Mouse (Mus musculus) midbrain, embryonic 14.5 days (tissue): ENCODE results near the gene 4930404H24Rik. TPM values are rescaled to one million over a fixed set of nuclear protein-coding genes. Genes with fewer than 3 reads are reported as not detected.

Experiments used
- ATAC-seq: fragments of 200-750 bp; cut with Nextera tagmentation; 2 replicates; pipeline ENCODE4 v1.8.0; 2017; ENCODE audit warnings: moderate number of reproducible peaks, moderate library complexity; ENCODE audit not compliant: low FRiP score, low TSS enrichment
- DNase-seq: peaks from one replicate; pipeline ENCODE4 v3.0.0-alpha.2; 2015
- H3K27ac ChIP-seq: fragments of 300-500 bp; sonication (generic); replicated peaks from 2 replicates; pipeline ENCODE4 v1.5.1; 2014; ENCODE audit warnings: mild to moderate bottlenecking, low read depth, low read length, moderate library complexity
- H3K27me3 ChIP-seq: fragments of 300-500 bp; sonication (generic); 2 replicates; pipeline ENCODE4 v1.6.1; 2014; ENCODE audit warnings: low read length, control low read depth, mixed read lengths; ENCODE audit not compliant: control insufficient read depth, insufficient read depth
- H3K36me3 ChIP-seq: fragments of 300-500 bp; sonication (generic); 2 replicates; pipeline ENCODE4 v1.6.1; 2014; ENCODE audit warnings: low read length, control low read depth; ENCODE audit not compliant: control insufficient read depth, insufficient read depth
- H3K4me1 ChIP-seq: fragments of 300-500 bp; sonication (generic); 2 replicates; pipeline ENCODE4 v1.6.1; 2014; ENCODE audit warnings: mild to moderate bottlenecking, antibody characterized with exemption, low read length, control low read depth; ENCODE audit not compliant: control insufficient read depth, insufficient read depth
- H3K4me2 ChIP-seq: fragments of 300-500 bp; sonication (generic); 2 replicates; pipeline ENCODE4 v1.6.1; 2014; ENCODE audit warnings: mild to moderate bottlenecking, low read length, moderate library complexity
- H3K4me3 ChIP-seq: fragments of 300-500 bp; sonication (generic); replicated peaks from 2 replicates; pipeline ENCODE4 v1.5.1; 2014; ENCODE audit warnings: low read depth, low read length
- H3K9ac ChIP-seq: fragments of 300-500 bp; sonication (generic); replicated peaks from 2 replicates; pipeline ENCODE4 v1.6.1; 2014; ENCODE audit warnings: mild to moderate bottlenecking, low read length, moderate library complexity
- H3K9me3 ChIP-seq: fragments of 300-500 bp; sonication (generic); 2 replicates; pipeline ENCODE4 v1.6.1; 2016; ENCODE audit warnings: low read length, control low read depth, mixed read lengths; ENCODE audit not compliant: control insufficient read depth
- WGBS: fragments of 180-500 bp; shearing (Covaris S2); extraction: QIAGEN DNeasy Blood & Tissue Kit; methylation state at CpG from one replicate; pipeline ENCODE4 v1.1.7; 2014; 5-methylcytosine and 5-hydroxymethylcytosine counted together
- polyA plus RNA-seq: library from polyadenylated mRNA; unstranded; fragments of >200 nt; fragmentation: Nextera tagmentation; extraction: Ambion mirVana; gene quantifications from 2 replicates; pipeline ENCODE4 v1.2.1, GENCODE M21; 2014

Gene 4930404H24Rik
- polyA plus RNA-seq, 1 experiment from 2014 or later: not detected

DNA sequence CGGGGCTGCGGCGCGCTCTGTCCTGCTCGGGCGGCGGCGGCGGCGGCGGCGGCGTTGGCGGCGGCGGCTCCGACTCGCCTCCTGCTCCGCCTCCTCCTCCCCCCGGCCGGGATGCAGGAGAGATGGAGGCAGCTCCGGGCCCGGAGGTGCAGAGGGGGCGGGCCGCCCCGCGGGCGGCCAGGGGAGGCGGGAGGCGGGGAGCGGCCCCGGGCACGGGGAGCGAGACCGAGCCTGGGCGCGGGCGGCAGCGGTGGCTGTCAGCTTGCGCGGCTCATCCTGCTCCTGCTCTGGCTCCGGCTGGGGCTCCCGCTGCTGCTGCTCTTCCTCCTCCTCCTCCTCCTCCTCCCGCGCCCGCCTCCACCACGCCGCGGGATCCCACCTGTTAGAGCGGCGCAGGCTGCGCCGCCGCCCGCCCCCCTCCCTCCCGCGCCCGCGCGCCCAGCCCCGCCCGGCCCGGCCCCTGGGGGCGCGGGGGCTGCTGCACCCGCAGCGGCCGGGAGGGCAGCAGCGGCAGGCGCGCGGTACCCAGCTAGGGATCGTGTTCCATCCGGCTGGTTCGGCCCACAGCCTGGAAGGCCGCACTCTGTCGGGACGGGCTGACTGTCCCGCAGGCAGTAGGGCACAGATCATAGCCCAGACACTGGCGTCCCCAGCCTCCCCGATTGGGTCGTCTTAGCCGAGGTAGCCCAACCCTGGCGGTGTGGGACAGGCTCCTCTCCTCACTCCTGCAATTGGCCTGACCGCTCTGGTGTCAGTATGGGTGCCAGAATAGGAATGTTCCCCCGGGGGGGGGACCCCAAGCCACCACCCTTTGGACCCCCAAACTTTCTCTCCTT is 37.6 kb downstream of the 4930404H24Rik start, which contains the start of gene Nol4l:
Nol4l (minus strand) TSS at position 41 of the 836 bp plus-strand sequence.
- Histone ChIP-seq H3K27me3 (no peaks in the 10 kb centered on the region), H3K9me3 (no peaks in the 10 kb centered on the region), H3K27ac (peak within 1 kb of the TSS; percentile 95), H3K4me3 (peak within 1 kb of the TSS; percentile 79), H3K36me3 (no peaks in the 10 kb centered on the region), H3K4me2 (peak within 1 kb of the TSS; percentile 88), H3K9ac (peak within 1 kb of the TSS; percentile 90), H3K4me1 (peaks cover 33% of the 10 kb centered on the region)
- DNase-seq: peak; percentile 75
- ATAC-seq: peak; percentile 15
- WGBS: 1% methylated on average over 46 of the region's 86 CpGs

DNA sequence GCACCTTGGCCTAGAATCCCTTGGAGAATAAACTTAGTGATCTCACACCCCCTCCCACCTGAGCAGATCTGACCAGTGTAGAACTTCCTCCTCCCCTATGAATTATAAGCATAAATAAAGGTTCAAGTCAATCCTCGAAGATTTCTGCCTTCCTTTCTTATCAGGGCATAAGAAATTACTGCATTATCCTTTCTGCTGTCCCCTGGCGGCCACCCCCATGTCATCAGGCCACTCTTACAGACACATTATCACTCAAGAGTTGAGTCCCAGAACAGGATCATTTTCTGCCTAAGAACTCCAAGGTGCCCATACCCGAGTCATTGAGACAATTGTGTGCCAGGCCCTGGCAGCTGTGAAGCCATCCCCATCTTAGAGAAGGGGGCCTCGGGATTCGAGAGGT is 38.4 kb downstream of the 4930404H24Rik start:
- H3K4me3 ChIP-seq: peak overlapping the region; percentile 79; the same call in 1 of the 2 replicates
- no peaks in the 10 kb centered on the region for H3K27me3 ChIP-seq
- peaks cover 26% of the 10 kb centered on the region for H3K4me1 ChIP-seq
- no peak overlapping the region for H3K27ac ChIP-seq
- ATAC-seq (no peak), DNase-seq (peak; percentile 27)
- H3K4me2 ChIP-seq: no peak overlapping the region; the same call in 1 of the 2 replicates
- H3K9ac ChIP-seq: no peak overlapping the region
- no peaks in the 10 kb centered on the region for H3K36me3 ChIP-seq
- 54% methylated on average over 5 of the region's 5 CpGs for WGBS
- H3K9me3 ChIP-seq: no peaks in the 10 kb centered on the region

DNA sequence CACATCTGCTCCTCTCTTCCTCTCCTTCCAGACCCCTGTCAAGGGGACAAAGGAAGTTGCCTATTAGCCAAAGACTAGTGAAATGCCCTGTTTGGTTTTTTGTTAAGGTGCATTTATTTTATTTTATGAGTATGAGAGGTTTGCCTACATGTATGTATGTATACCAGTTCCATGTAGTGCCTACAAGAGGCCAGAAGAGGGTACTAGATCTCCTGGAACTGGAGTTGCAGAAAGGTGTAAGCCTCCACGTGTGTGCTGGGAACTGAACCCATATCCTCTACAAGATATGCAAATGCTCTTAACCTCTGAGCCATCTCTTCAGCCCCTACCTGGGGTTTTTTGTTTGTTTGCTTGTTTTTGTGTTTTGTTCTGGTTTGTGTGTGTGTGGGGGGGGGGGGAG is 41.4 kb downstream of the 4930404H24Rik start:
- DNase-seq: no peak
- H3K9ac ChIP-seq: no peak overlapping the region
- WGBS: 76% methylated on average over 1 of the region's 1 CpGs
- no peaks in the 10 kb centered on the region for H3K36me3 ChIP-seq
- H3K4me2 ChIP-seq: no peak overlapping the region
- H3K27me3 ChIP-seq: no peaks in the 10 kb centered on the region
- H3K9me3 ChIP-seq: no peaks in the 10 kb centered on the region
- H3K4me3 ChIP-seq: no peak overlapping the region
- no peaks in the 10 kb centered on the region for H3K4me1 ChIP-seq
- no peak overlapping the region for H3K27ac ChIP-seq
- no peak for ATAC-seq

DNA sequence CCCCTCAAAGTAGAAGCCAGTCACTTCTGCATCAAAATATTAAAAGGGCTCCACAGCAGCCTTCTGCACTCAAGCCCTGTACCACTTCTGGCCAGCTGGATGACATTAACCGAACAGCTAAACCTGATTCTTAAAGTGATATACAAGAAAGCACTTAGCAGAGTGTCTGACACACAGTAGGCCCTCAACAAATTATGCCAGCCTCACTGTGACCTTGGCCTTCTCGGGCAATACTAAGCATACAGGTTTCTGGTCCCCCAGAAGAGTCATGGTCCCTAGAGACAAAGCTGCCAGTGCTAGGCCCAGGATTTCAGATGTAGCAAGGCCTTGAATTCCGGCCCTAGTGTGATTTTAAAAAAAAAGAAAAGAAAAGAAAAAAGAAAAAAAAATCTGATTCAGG is 46.3 kb downstream of the 4930404H24Rik start:
- Histone ChIP-seq H3K4me3 (no peak overlapping the region), H3K9ac (no peak overlapping the region), H3K27ac (no peak overlapping the region), H3K4me2 (no peak overlapping the region), H3K27me3 (no peaks in the 10 kb centered on the region), H3K9me3 (no peaks in the 10 kb centered on the region), H3K4me1 (no peaks in the 10 kb centered on the region), H3K36me3 (no peaks in the 10 kb centered on the region)
- 83% methylated on average over 3 of the region's 3 CpGs for WGBS
- ATAC-seq: no peak
- DNase-seq: no peak

DNA sequence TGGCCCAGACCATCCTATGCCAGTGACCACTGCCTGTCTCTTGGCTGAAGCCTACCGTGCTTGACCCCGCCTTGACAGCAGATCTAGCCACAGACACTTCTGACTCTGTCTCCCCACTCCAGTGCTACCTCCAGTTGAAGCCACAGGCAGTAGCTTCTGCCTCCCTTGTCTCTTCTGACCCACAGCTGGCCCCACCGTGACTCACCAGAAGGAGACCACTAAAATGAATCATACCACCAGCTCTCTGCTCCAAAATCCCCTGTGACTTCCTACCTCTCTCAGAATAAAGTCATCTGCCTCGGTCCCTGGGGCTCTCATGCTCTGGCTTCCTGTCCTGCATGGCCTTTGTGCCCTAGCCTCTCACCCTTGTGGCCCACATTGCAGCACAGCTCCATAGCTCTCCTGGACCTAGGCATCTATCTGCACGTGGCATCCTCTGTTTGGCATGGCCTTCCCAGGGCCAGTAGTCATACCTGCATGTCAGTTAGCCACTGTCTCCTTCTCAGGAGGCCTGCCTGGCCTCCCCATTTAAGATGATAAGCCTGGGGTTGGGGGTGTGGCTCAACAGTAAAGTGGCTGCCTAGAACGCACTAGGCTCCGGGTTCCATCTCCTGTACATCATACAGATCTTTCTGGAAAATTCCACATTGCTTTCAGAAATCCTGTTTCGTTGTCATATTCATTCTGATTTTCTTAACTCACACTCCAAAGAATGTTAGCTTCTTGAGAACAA is 50.5 kb downstream of the 4930404H24Rik start:
- no peak overlapping the region for H3K4me2 ChIP-seq
- no peak overlapping the region for H3K9ac ChIP-seq
- no peaks in the 10 kb centered on the region for H3K27me3 ChIP-seq
- DNase-seq (no peak), ATAC-seq (no peak)
- no peaks in the 10 kb centered on the region for H3K9me3 ChIP-seq
- no peak overlapping the region for H3K27ac ChIP-seq
- H3K36me3 ChIP-seq: no peaks in the 10 kb centered on the region
- H3K4me1 ChIP-seq: peaks cover 5% of the 10 kb centered on the region
- H3K4me3 ChIP-seq: no peak overlapping the region
- WGBS: 87% methylated on average over 8 of the region's 8 CpGs

Other genes with a start within 250 kb of the 4930404H24Rik start
- 17.0 and 18.6 TPM in 2 replicates for gene Kif3b, start 201.4 kb upstream of the 4930404H24Rik start, polyA plus RNA-seq
- 13.4 and 17.1 TPM in 2 replicates for gene Asxl1, start 147.0 kb upstream of the 4930404H24Rik start, polyA plus RNA-seq
- gene Nol4l, start 37.2 kb downstream of the 4930404H24Rik start, polyA plus RNA-seq: 44.8 and 51.7 TPM in 2 replicates
- gene Commd7, start 140.0 kb downstream of the 4930404H24Rik start, polyA plus RNA-seq: 76.0 and 92.8 TPM in 2 replicates
- gene Dnmt3b, start 156.7 kb downstream of the 4930404H24Rik start, polyA plus RNA-seq: 3.1 and 3.2 TPM in 2 replicates
- 0.17 TPM in 1 of 2 replicates, not detected in the other for gene Dnmt3c, start 203.9 kb downstream of the 4930404H24Rik start, polyA plus RNA-seq
- gene Mapre1, start 248.5 kb downstream of the 4930404H24Rik start, polyA plus RNA-seq: 369 and 443 TPM in 2 replicates